Mouse (Mus musculus) spleen, postnatal 10 days (tissue): ENCODE data around the gene Sh2b1.
A peak's percentile ranks its signal among the peaks of the same experiment; 100 is the strongest.

Experiments used
- DNase-seq, 2 experiments: peaks; one replicate each; pipeline ENCODE4 v3.0.0; 2021 to 2022; ENCODE audit warnings: low spot score in 2 of 2

Sh2b1 gene

GRCm38 (mm10) chr7:126418496-126418895 is 56.7 kb downstream of the Sh2b1 start:
- DNase-seq: no peak

- DNase-seq: no peak
Measured at GRCm38 (mm10) chr7:126417606-126418005, 57.6 kb downstream of the Sh2b1 start.

GRCm38 (mm10) chr7:126417045-126417444 is 58.2 kb downstream of the Sh2b1 start:
- DNase-seq: peak in 1 of 2 experiments; percentile 35
